Mouse (Mus musculus): ENCODE measurements around the gene Kctd19.
A peak's percentile ranks its signal among the peaks of the same experiment; 100 is the strongest.

The Kctd19 gene

GRCm38 (mm10) chr8:105355179-105356024, 57.9 kb downstream of the Kctd19 start:
- DNase-seq, result peak; percentile 65

- no peak for DNase-seq
Observed at GRCm38 (mm10) chr8:105354549-105354948, 58.8 kb downstream of the Kctd19 start.

DNA sequence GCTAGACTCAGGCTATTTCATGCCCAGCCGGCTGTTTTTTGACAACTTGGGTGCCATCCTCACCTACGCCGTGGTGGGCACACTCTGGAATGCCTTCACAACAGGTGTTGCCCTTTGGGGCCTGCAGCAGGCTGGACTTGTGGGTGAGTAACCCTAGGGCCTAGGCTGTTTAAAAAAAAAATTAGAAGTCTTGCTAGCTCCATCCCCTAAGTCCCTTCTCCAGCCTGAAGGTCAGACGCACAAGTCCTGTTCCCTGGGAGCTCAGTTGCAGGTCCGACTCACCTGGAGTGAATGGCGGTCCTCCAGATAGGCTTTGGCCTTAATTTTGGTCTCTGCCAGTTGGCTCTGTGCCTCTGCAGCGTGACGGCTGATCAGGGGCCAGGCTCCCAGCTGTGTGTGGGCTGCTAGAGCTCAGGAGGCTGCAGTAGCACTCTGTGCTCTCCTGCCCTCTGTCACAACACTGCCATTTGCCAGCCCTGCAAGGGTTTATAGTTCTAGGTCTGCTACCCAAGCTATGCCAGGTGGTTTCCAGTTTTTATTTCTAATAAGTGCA, 59.6 kb downstream of the Kctd19 start:
- DNase-seq, result no peak

- DNase-seq, result no peak
Observed at GRCm38 (mm10) chr8:105350186-105350585, 63.1 kb downstream of the Kctd19 start.

- no peak for DNase-seq
Observed at GRCm38 (mm10) chr8:105349096-105349771, 64.1 kb downstream of the Kctd19 start.

GRCm38 (mm10) chr8:105348450-105349095, 64.7 kb downstream of the Kctd19 start, which contains the start of gene Slc9a5:
Gene Slc9a5, plus strand, starts transcription at chr8:105348843.
- DNase-seq, result no peak

- peak; percentile 97 for DNase-seq
Observed at GRCm38 (mm10) chr8:105347428-105348221, 65.7 kb downstream of the Kctd19 start, which contains the start of gene Fhod1. Gene Fhod1, minus strand, starts transcription at chr8:105347953.

- DNase-seq, result peak; percentile 79
Observed at GRCm38 (mm10) chr8:105346611-105347427, 66.5 kb downstream of the Kctd19 start.

DNA sequence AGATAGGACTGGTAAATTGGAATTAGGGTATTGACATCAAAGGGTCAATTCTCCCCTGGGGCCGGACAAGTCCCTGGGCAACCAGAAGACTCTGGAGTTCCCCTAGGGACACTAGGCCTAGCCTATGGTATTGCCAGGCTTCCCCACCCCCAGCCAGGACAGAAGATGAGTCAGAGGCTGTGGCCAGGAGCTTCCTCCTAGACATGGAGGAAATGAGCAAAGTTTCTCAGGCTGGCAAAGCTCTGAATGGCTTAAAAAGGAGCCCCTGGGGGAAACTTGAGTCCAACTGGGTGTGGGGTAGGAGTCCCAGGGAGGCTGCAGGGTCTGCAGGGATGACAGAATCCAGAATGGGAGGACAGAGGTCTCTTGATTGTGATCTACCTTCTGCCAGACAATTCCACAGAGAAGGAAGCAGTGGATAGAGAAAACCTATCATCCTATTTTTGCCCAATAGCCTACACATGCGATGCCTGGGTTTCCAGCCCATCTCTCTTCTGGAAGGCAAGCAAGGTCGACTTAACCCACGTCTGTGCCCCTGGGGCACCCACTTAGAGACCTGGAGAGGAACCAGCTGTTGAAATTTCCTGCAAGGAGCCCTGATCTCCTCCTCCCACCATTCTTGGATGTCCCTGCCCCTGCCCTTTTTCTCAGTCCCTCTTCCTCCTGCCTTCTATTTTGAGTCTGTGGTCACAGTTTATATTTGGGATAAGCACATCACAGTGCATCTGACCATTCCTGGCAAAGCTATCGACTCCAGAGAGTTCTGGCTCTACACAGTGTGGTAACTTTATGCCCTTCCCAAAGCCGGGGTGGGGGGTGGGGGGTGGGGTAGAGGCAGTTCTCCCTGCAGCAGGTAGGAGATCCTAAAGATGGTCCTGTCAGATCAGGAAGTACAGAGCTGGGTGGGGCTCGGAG, 68.0 kb downstream of the Kctd19 start:
- DNase-seq, result no peak

DNA sequence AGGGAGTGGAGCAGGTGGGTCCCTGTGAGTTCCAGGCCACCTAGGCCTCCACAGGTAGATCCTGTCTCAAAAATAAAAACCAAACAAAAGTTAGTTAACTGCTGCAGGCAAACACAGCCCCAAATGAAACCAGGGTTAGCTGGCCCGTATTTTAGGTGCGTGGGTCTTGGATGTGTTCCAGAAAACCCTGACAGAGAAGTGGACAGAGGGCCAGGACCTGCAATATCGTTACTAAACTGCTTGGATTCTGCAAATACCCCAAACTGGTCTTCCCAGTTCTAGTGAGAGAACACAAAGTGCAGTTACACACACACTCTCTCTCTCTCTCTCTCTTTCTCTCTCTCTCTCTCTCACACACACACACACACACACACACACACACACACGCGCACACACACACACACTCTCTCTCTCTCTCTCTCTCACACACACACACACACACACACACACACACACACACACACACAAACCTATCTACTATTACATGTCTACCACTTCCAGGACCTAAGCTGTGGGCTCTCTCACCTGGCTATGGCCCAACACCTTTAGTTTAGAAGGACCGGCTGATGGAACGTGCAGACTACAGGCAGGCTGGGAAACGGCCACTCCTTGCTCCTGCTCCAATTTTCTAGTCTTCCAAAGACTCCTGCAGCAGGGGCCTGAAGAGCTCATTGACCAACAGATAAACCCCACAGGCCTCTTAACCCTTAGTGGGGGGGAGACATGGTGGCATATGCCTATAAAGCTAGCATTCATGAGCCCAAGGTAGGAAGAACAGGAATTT, 69.3 kb downstream of the Kctd19 start:
- DNase-seq, result no peak

- no peak for DNase-seq
Observed at GRCm38 (mm10) chr8:105342768-105343167, 70.5 kb downstream of the Kctd19 start.

DNA sequence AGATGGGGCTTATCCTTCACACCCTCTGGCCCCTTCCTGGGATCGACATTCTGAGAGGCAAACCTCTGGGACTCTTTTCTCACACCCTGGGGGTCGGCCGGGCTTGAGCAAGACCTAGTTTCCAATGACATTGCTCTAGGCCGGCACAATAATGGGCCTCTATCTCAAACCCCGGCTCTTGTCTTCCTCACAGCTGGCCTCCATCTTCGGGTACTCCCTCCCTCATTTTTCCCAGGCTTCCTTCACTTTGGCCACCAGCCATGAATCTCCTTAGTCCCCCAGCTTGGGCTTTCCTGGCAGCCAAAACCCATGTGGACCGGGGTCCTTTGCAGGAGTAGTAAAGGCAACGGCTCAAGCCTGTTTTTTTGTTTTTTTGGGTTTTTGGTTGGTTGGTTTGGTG, 71.9 kb downstream of the Kctd19 start:
- DNase-seq, result no peak

DNA sequence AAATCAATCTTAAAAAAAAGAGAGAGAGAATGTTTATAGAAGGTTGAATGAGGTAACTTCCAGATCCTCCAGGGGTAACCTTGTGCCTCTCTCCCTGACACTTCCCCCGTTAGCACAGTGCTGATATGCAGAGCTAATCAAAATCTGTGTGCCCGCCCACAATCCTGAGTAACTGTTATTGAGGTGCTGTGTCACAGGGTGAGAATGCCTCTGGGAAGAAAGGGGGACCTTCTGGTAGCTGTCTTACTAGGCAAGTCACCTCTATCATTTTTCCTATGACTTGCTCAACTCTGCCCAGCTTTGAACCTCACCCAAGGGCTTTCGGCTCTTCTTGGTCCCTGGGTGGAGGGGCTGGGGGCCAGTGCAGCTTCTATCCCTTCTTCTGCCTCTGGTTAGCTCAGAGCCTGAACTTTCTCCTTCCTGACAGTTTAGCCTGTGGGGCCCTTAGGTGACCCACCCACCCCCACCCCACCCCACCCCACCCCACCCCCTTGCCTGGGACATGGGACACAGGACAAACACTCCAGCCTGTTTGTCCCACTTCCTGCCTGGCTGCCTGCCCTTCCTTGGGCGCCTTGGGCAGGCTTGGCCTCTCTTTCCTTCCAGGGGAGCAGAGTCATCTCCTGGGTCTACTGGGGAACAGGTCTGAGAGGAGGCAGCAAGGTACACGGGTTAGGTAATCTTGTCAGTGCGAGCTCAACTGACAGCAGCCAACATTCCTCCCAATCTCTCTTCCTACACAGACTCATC, 73.2 kb downstream of the Kctd19 start:
- no peak for DNase-seq

DNA sequence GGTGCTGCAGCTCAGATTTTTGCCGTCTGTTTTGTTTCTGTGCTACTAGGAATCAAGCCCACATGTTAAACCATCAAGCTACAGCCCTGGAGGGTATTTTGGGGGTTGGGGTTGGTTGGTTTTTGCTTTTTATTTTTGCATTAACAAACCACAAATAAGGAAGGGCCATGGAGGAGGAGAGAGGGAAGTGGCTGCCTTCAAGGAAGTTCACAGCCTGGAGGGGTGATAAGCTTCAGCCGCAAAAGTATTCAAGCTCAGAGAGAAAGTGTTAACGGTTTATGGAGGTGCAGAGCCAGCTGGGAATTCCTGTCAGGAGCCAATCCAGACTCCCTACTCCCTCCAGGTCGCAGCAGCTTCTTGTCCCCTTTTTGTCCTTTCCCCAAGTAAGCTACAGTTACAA, 74.3 kb downstream of the Kctd19 start:
- DNase-seq, result no peak

DNA sequence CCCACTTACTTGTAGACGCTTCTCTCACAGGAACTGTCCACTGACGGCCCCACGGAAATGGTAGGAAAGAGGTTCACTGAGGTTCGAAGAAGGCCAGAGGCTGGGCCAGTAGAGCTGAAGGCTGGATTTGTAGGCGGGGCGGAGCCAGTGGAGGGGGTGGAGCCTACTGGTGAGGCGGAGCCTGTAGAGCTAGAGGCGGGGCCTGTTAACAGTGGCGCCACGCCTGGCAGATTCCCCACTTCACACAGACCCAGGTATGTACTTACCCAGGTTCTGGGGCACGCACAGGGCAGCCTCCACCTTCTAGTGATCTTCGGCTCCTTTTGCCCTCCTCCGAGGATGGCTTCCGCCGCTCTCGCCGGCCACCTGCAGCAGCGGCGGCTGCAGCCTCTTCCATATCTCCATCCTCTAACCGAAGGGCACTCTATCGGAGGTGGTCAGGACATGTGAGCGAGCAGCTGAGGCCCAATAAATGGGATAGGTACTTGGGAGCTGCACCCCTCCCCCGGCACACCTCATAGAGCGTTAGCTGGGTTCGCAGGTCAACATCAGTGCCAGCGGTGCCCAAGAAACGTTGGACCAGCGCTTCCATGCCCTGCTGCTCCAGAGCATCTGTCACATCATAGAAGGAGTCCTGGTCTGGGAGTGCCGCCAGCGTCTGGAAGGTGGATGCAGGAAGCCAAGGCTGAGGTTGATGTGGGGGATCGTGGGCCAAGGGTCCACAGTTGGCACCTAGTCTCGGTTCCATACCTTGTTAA, 76.8 kb downstream of the Kctd19 start:
- no peak for DNase-seq

Measured in kidney, adult 11 months (tissue).